Mouse (Mus musculus) lung, adult 2 months (tissue): Measurements from ENCODE around the gene Myo9a. TPM values are rescaled to one million over a fixed set of nuclear protein-coding genes. Genes with fewer than 3 reads are reported as not detected.

ENCODE experiments used
- DNase-seq: peaks from one replicate; pipeline ENCODE4 v3.0.0; 2022
- H3K4me1 ChIP-seq: fragments of 200-500 bp; 2 replicates; pipeline ENCODE4 v1.6.1; 2011; ENCODE audit warnings: low read length; ENCODE audit not compliant: control insufficient read depth, insufficient read depth
- H3K4me3 ChIP-seq: fragments of 200-500 bp; replicated peaks from 2 replicates; pipeline ENCODE3; 2011; ENCODE audit warnings: low read depth, mild to moderate bottlenecking, control low read depth, low read length; ENCODE audit errors: extremely low read depth
- CTCF ChIP-seq: fragments of 200-500 bp; IDR thresholded peaks from 2 replicates; pipeline ENCODE4 v1.5.1; 2011; ENCODE audit warnings: mild to moderate bottlenecking, low read length, control low read depth; ENCODE audit not compliant: insufficient read depth
- POLR2A ChIP-seq: fragments of 200-500 bp; IDR thresholded peaks from 2 replicates; pipeline ENCODE4 v1.6.1; 2011; ENCODE audit warnings: low read depth, mild to moderate bottlenecking, control low read depth, low read length, borderline replicate concordance; ENCODE audit errors: extremely low read depth
- WGBS: fragments of 180-500 bp; shearing (Covaris S2); methylation state at CpG from one replicate; pipeline ENCODE4 v1.1.7; 2018; 5-methylcytosine and 5-hydroxymethylcytosine counted together
- polyA plus RNA-seq: library from polyadenylated mRNA; depleted of rRNA; stranded (reverse); fragments of >200 nt; gene quantifications from 2 replicates; pipeline ENCODE4 v1.2.3, GENCODE M21; 2012; rRNA removed

The Myo9a gene
- 2.6 and 5.2 TPM in 2 replicates for polyA plus RNA-seq

DNA sequence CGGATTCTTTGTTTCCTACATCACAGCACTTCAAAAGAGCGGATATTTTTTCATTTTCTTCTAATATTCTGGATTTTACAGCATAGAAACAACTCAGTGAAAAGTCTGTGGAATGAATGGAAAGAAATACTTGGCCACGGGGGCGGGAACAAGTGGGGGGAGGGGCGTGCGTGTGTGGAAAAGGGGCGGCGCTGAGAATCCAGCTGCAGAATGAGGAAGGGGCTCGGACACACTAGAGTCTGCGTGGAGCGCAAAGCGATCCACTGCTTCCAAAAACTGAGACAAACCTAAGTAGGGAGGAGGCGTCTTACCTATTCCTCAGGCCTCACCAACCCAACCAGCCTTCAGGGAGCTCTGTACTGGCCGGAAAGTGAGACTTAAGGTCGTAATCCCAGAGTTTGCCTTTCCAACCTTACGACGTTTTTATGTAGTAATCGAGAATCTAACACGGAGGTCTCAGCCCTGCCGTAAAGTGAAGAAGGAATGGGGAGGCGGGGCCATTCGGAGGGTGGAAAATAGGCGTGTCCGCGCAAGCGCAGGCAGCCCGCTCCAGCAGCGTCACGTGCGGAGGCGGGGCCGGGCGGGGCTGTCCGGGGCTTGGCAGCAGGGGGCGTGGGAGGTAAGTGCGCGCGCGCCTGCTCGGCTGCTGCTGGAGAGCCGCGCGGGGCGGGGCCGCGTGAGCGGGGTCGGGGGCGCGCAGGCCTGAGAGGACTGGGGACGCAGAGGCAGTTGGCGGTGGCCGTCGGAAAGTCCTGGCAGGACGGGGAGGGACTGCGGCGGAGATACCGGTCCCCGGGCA is at the start of gene Myo9a, which contains the start of gene Senp8:
Gene Myo9a (plus strand): TSS at position 630 of the 799 bp plus-strand sequence.
Gene Senp8 (minus strand): TSS at position 444 of the 799 bp plus-strand sequence.
- TF ChIP-seq CTCF = no peak
- TF ChIP-seq POLR2A = peak; percentile 59; the same call in 1 of the 2 replicates
- Histone ChIP-seq H3K4me1 (peaks cover 3% of the 10 kb centered on the region), H3K4me3 (peak within 1 kb of the TSS; percentile 100)
- DNase-seq = peak; percentile 100
- WGBS = 1% methylated on average over 58 of the region's 59 CpGs

GRCm38 (mm10) chr9:59701094-59701493 is 49.6 kb upstream of the Myo9a start:
- 43% methylated on average over 7 of the region's 7 CpGs for WGBS
- DNase-seq = peak; percentile 58
- Histone ChIP-seq H3K4me1 (peaks cover 3% of the 10 kb centered on the region; the same call in 1 of the 2 replicates), H3K4me3 (no peak overlapping the region)
- no peak for TF ChIP-seq POLR2A
- TF ChIP-seq CTCF = no peak

- WGBS = 69% methylated on average over 6 of the region's 6 CpGs
- no peak for TF ChIP-seq CTCF
- no peak for TF ChIP-seq POLR2A
- Histone ChIP-seq H3K4me3 (no peak overlapping the region), H3K4me1 (peaks cover 12% of the 10 kb centered on the region)
- DNase-seq = no peak
Measured at GRCm38 (mm10) chr9:59703099-59703498, 47.6 kb upstream of the Myo9a start.

DNA sequence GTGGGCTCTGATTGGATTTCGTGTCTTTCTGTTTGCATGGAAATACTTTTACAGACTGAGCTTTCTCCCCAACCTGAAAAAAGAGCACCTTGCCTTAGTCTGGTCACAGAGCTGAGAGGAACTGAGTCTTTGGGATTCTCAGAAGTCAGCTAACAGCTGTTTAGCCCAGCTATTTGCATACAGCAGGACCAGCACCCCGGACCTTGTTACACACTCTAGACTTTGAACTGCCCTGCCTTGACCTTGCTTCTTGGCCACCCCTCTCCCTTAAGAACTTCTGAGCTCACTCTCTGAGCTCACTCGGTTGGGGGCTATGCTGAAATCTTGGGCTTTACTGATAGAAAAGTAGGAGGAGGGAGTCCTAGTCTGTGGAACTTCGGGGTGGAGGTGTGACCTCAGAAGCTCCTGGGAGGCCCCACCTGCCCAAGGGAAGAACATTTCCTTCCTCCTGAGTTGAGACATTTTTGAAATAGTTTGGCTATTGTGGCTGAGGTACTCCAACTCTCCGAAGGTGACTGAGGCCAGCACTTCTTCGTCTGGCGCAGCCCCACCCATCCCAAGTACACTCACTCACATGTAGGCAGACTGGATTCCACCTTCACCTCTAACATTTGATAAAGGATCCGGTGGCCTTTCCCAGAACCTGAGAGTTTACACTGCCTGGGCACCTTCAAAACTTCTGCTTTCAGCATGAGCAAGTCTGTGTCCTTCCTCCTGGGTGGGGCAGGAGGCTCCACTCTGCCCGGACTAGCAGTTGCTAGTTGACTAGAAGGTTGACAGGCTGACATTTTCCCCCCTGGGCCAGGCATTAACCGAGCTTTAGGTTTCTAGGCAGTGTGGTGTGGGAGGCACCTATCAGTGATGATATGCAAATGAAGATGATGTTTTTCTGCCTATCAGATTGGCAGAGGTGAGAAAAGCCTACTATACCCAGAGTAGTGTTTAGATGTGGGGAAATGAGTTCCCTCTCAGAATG is 43.6 kb upstream of the Myo9a start:
- peak; percentile 29 for DNase-seq
- 43% methylated on average over 10 of the region's 10 CpGs for WGBS
- H3K4me1 ChIP-seq = peaks cover 18% of the 10 kb centered on the region
- no peak overlapping the region for H3K4me3 ChIP-seq
- no peak for TF ChIP-seq POLR2A
- TF ChIP-seq CTCF = no peak

DNA sequence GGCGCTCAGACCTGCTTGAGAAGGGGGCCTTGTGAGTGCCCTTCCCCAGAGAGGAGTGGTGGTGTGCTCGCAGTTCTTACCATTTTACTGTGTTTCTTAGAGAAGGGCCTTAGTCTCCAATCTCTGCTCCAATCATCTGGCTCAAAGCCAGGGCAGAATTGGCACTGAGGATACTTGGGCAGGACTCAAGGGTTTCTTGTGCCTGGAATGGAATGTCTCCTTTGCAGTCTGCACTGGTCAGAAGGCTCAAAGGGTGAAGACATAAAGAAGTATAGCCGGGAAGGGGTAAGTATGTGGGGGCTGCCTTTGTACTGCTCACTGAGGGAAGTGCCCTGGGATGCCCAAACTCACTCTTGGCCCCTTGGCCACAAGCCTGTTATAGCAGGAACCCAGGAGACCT is 41.5 kb upstream of the Myo9a start:
- TF ChIP-seq CTCF = no peak
- TF ChIP-seq POLR2A = peak; percentile 24; the same call in 1 of the 2 replicates

DNA sequence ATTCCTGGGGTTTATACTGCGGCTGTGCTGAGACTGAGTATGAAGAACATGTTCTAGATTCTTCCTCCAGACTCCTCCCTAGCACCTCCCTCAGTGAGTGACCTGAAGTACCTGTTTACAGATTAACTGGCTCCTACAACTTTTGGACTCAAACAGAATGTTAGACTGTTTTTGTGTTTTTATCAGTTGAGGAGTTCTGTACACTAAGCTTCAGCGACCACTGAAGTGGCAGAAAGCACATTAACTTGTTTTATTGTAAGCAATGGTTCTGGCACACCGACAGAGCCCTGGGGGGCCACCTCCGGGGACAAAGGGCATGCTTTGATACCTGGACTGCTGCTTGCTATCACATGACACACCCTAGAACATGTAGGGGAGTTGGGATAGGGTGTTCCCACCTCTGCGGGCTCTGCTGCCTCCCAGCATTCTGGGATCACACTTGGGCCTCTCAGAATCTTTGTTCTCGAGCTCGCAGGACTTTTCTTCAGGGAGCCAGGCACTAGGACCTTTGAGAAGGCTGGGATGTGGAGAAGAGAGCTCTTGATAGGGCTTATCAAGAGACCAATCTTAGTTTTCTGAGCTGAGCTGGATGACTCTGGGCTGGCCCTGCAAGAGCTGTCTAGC is 34.3 kb upstream of the Myo9a start:
- WGBS = 51% methylated on average over 7 of the region's 7 CpGs
- TF ChIP-seq CTCF (0 out of 2 replicates have a peak, but pooled peaks have one; percentile 7), POLR2A (no peak)
- Histone ChIP-seq H3K4me3 (no peak overlapping the region), H3K4me1 (peaks cover 9% of the 10 kb centered on the region)
- DNase-seq = peak; percentile 55

More for the DNA sequence above, 41.5 kb upstream of the Myo9a start:
- 42% methylated on average over 3 of the region's 3 CpGs for WGBS
- Histone ChIP-seq H3K4me1 (peaks cover 18% of the 10 kb centered on the region), H3K4me3 (no peak overlapping the region)
- peak; percentile 80 for DNase-seq

DNA sequence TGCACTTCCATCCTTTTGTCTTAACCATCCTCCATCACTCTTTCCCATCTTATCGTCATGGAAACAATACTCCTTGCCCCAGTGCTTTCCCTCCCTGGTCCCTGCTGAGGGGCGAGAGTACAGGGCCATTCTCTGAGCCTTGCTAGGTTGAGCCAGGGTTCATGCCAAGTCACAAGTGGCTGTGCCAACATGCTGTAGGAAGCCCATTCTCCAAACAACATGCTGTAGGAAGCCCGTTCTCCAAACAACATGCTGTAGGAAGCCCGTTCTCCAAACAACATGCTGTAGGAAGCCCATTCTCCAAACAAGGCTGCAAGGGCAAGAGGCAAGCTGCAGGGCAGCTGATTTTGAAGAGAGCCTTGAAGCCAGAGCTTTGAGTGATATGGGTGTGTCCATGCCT is 32.5 kb upstream of the Myo9a start:
- peak; percentile 14 for DNase-seq
- 35% methylated on average over 4 of the region's 4 CpGs for WGBS
- TF ChIP-seq POLR2A (no peak), CTCF (no peak)
- Histone ChIP-seq H3K4me3 (no peak overlapping the region), H3K4me1 (peaks cover 9% of the 10 kb centered on the region)

GRCm38 (mm10) chr9:59721144-59721543 is 29.6 kb upstream of the Myo9a start:
- no peak for TF ChIP-seq POLR2A
- TF ChIP-seq CTCF = no peak
- WGBS = 70% methylated on average over 5 of the region's 5 CpGs

More at GRCm38 (mm10) chr9:59721144-59721543, 29.6 kb upstream of the Myo9a start:
- DNase-seq = no peak
- Histone ChIP-seq H3K4me3 (no peak overlapping the region), H3K4me1 (peaks cover 4% of the 10 kb centered on the region; the same call in 1 of the 2 replicates)
